Mouse (Mus musculus) erythroblast, adult 5-6 weeks (primary cell): Measurements from ENCODE around the gene Mmd2. TPM values are rescaled to one million over a fixed set of nuclear protein-coding genes. Genes with fewer than 3 reads are reported as not detected.

ENCODE experiments used
- ATAC-seq: replicated peaks from 2 replicates; pipeline ENCODE4 v1.8.0; 2016; ENCODE audit warnings: moderate number of reproducible peaks, mild to moderate bottlenecking, moderate TSS enrichment, inconsistent platforms; ENCODE audit not compliant: poor library complexity, low FRiP score, severe bottlenecking
- total RNA-seq, 2 experiments: library from RNA; stranded (forward) in 1 of 2; stranded (reverse) in 1 of 2; fragments of 150-400 nt in 1 of 2; fragments of 200-764, 138-1000 nt in 1 of 2; gene quantifications; 2 replicates each; pipeline versions ENCODE4 v1.2.3 to v1.2.4; 2015 to 2017; ENCODE audit warnings: low replicate concordance in 2 of 2

Gene Mmd2
- total RNA-seq, 2 experiments from 2014 or later: not detected

DNA sequence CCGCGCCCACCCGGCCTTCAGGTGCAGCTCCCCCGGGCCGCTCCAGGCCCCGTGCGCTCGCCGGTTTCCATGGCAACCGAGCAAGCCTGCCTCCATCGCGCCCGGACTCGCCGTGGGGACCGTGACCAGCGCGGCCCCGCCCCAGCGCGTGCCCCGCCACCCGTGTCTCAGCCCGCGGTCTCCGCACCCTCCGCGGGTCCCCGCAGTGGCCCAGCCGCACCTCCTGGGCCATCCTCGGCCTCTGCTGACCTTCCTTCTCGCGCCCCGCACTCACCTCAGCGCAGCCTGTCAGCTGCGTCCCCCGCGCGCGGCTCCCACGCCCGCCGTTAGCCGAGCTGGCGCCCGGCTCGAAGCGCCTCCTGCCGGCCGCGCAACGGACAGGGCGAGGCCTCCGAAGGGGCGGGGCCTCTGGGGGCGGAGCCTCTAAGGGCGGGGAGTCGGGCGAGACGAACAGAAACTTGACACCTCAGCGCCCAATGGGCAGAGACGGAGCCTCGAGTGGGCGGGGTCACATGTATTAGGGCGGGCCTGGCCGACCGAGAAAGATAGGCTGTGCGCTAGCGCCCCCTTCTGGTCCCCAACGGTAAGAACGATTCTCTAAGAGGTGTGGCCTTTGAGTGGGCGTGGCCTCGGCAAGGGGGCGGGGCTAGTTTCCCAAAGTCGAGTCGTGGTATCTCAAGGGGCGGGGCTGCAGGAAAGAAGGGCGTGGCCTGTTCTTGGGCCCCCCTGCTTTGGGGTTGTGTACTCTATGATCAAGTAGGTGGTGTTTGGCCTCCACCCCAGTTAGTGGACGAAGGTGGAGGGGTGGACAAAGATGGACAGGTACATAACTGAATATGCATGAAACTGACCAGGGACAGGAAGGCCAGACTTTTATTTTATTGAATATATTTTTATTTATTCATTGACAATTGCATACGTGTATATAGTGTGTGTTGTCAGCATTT, 57.6 kb downstream of the Mmd2 start, which contains the start of gene Radil:
TSS of gene Radil (minus strand) at position 393 of the 947 bp plus-strand sequence.
- ATAC-seq: peak; percentile 77

- no peak for ATAC-seq
Observed at GRCm38 (mm10) chr5:142549961-142550705, 58.5 kb downstream of the Mmd2 start.

DNA sequence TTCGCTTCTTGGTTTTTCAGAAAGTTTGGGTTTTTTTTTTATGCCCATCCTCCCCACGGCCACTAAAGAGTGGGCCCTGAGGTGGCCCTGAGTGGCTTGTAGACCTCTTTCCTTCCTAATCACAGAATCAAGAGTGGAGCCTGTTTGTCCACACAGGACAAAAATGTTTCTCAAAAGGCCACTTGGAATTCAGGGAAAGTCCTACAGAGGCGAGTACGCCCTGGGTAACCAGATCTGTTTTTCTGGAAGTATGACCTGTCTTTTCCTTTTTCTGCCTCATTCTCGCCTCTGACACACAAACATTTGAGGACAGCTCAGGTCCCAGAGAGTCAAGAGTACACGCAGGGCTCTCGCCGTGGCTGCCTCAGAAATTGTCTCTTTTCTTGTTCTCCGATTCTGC, 59.2 kb downstream of the Mmd2 start:
- no peak for ATAC-seq

GRCm38 (mm10) chr5:142547066-142547465, 61.5 kb downstream of the Mmd2 start:
- no peak for ATAC-seq

- no peak for ATAC-seq
Observed at GRCm38 (mm10) chr5:142546344-142546743, 62.3 kb downstream of the Mmd2 start.

GRCm38 (mm10) chr5:142545014-142545795, 63.4 kb downstream of the Mmd2 start:
- ATAC-seq: no peak

GRCm38 (mm10) chr5:142537286-142537685, 71.3 kb downstream of the Mmd2 start:
- ATAC-seq: no peak

DNA sequence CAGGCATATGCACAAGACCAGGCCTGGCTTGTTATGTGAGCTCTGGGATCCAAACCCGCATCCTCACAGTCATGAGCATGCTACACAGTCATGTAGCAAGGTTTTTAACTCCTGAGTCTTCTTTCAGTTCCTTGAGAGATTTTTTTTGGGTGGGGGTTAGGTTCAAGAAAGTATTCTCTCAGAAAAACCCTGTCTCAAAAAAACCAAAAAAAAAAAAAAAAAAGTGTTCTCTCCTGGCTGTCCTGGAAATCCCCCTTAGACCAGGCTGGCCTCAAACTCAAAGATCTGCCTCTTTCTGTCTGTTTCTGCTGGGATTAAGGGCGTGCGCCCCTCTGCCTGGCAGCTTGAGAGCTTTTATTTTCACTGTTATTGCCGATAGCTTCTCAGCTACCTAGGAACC, 73.2 kb downstream of the Mmd2 start:
- ATAC-seq: no peak

DNA sequence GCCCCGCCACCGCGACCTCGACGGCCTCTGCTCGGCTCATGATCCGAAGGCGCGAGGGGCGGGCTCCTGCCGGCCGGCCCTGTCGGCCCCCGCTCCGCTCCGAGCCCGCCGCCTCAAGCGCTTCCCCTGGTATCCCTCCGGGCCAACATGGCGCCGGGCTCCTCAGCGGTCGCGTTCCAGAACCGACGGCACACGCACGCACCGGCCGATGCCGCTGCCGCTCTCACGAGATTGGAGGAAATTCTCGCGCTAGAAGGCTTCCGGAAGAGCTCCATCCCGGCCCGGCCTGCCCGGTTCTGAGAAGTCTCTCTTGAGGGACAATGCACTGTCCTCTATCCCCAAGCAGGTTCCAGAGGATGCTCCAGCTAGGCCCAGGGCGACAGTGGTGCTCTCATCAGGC, 78.7 kb downstream of the Mmd2 start, which contains the start of gene Papolb:
TSS of gene Papolb (minus strand) at position 162 of the 400 bp plus-strand sequence.
- ATAC-seq: no peak

- no peak for ATAC-seq
Observed at GRCm38 (mm10) chr5:142524711-142525464, 83.7 kb downstream of the Mmd2 start.

- peak; percentile 86 for ATAC-seq
Observed at GRCm38 (mm10) chr5:142521195-142521866, 87.3 kb downstream of the Mmd2 start.

- no peak for ATAC-seq
Observed at GRCm38 (mm10) chr5:142520360-142520759, 88.2 kb downstream of the Mmd2 start.

DNA sequence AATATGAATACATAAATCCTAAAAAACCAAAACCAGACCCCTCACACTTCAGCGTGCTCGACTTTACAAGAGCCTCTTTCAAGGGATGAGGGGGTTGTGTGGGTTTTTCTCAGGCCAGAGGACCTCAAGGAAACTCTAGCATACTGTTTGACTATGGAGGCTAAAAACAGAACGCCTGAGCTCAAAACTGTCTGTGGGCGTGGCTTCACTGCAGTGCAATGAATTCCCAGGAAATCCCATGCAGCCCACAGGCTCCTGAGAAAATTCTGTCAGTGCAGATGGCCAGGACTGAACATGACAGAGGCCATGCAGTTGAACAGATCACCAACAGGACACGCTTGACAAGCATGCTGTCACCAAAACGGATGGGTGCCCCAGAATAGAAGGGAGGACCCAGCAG, 89.6 kb downstream of the Mmd2 start:
- ATAC-seq: no peak

Other genes starting within 250 kb of the Mmd2 start
- gene Foxk1, start 207.3 kb downstream of the Mmd2 start, total RNA-seq (2015; ENCODE audit: low replicate concordance): 3.7 and 5.0 TPM in 2 replicates
- gene Foxk1, start 207.3 kb downstream of the Mmd2 start, total RNA-seq (2017; ENCODE audit: low replicate concordance): 2.0 and 2.8 TPM in 2 replicates
- gene Ap5z1, start 144.9 kb downstream of the Mmd2 start, total RNA-seq (2015; ENCODE audit: low replicate concordance): 4.2 and 4.8 TPM in 2 replicates
- 3.3 and 3.7 TPM in 2 replicates for gene Ap5z1, start 144.9 kb downstream of the Mmd2 start, total RNA-seq (2017; ENCODE audit: low replicate concordance)
- gene Papolb, start 78.7 kb downstream of the Mmd2 start, total RNA-seq (2015; ENCODE audit: low replicate concordance): not detected in 2 replicates
- not detected in 2 replicates for gene Papolb, start 78.7 kb downstream of the Mmd2 start, total RNA-seq (2017; ENCODE audit: low replicate concordance)
- not detected in 2 replicates for gene Radil, start 57.7 kb downstream of the Mmd2 start, total RNA-seq (2015; ENCODE audit: low replicate concordance)
- not detected in 2 replicates for gene Radil, start 57.7 kb downstream of the Mmd2 start, total RNA-seq (2017; ENCODE audit: low replicate concordance)
- gene Wipi2, start 18.9 kb upstream of the Mmd2 start, total RNA-seq (2015; ENCODE audit: low replicate concordance): 50.6 and 60.9 TPM in 2 replicates
- 115 and 134 TPM in 2 replicates for gene Wipi2, start 18.9 kb upstream of the Mmd2 start, total RNA-seq (2017; ENCODE audit: low replicate concordance)
- gene Slc29a4, start 83.7 kb upstream of the Mmd2 start, total RNA-seq (2015; ENCODE audit: low replicate concordance): not detected in 2 replicates
- gene Slc29a4, start 83.7 kb upstream of the Mmd2 start, total RNA-seq (2017; ENCODE audit: low replicate concordance): not detected in 2 replicates
- gene Tnrc18, start 208.9 kb upstream of the Mmd2 start, total RNA-seq (2015; ENCODE audit: low replicate concordance): 5.4 and 7.9 TPM in 2 replicates
- 5.0 and 6.0 TPM in 2 replicates for gene Tnrc18, start 208.9 kb upstream of the Mmd2 start, total RNA-seq (2017; ENCODE audit: low replicate concordance)